Mouse (Mus musculus) bone marrow, adult 2 months (tissue): ENCODE results near the gene Cblc. TPM values are rescaled to one million over a fixed set of nuclear protein-coding genes. Genes with fewer than 3 reads are reported as not detected.

ENCODE experiments used
- H3K27ac ChIP-seq: fragments of 200-500 bp; 2 replicates; pipeline ENCODE4 v1.5.1; 2012; ENCODE audit warnings: low read depth, mild to moderate bottlenecking, control low read depth, inconsistent platforms, low read length; ENCODE audit not compliant: control insufficient read depth, poor library complexity, insufficient read depth
- H3K4me1 ChIP-seq: fragments of 200-500 bp; 2 replicates; pipeline ENCODE4 v1.6.1; 2011; ENCODE audit warnings: low read length; ENCODE audit not compliant: control insufficient read depth, insufficient read depth
- H3K4me3 ChIP-seq: fragments of 200-500 bp; replicated peaks from 2 replicates; pipeline ENCODE3; 2011; ENCODE audit warnings: mild to moderate bottlenecking, low read depth, low read length, control low read depth; ENCODE audit not compliant: control insufficient read depth
- CTCF ChIP-seq: fragments of 200-500 bp; IDR thresholded peaks from 2 replicates; pipeline ENCODE4 v1.5.1; 2011; ENCODE audit warnings: low read length, control low read depth; ENCODE audit not compliant: control insufficient read depth, insufficient read depth
- POLR2A ChIP-seq: fragments of 200-500 bp; IDR thresholded peaks from 2 replicates; pipeline ENCODE4 v1.6.1; 2011; ENCODE audit warnings: low read depth, mild to moderate bottlenecking, control low read depth, low read length, borderline replicate concordance; ENCODE audit not compliant: control insufficient read depth
- WGBS: fragments of 180-500 bp; shearing (Covaris S2); methylation state at CpG from one replicate; pipeline ENCODE4 v1.1.7; 2018; 5-methylcytosine and 5-hydroxymethylcytosine counted together
- polyA plus RNA-seq: library from polyadenylated mRNA; stranded (reverse); fragments of >200 nt; gene quantifications from 2 replicates; pipeline ENCODE4 v1.2.4, GENCODE M21; 2011; ENCODE audit warnings: low replicate concordance; ENCODE audit not compliant: missing spikeins, insufficient read depth, insufficient read length

Gene Cblc
- polyA plus RNA-seq, 1 experiment: not detected

- WGBS: 35% methylated on average over 6 of the region's 6 CpGs
- H3K27ac ChIP-seq: no peak overlapping the region
- H3K4me3 ChIP-seq: no peak overlapping the region
- TF ChIP-seq CTCF (no peak), POLR2A (no peak)
- H3K4me1 ChIP-seq: peaks cover 3% of the 10 kb centered on the region
These were observed 17.0 kb upstream of the Cblc start for GRCm38 (mm10) chr7:19813579-19814122.

GRCm38 (mm10) chr7:19813161-19813560 is 16.6 kb upstream of the Cblc start:
- H3K27ac ChIP-seq: no peak overlapping the region
- 75% methylated on average over 4 of the region's 4 CpGs for WGBS

GRCm38 (mm10) chr7:19811114-19811513 is 14.5 kb upstream of the Cblc start:
- WGBS: 81% methylated on average over 22 of the region's 22 CpGs
- TF ChIP-seq CTCF (no peak), POLR2A (no peak)

More at GRCm38 (mm10) chr7:19813161-19813560, 16.6 kb upstream of the Cblc start:
- no peak overlapping the region for H3K4me3 ChIP-seq
- TF ChIP-seq POLR2A (no peak), CTCF (no peak)
- H3K4me1 ChIP-seq: peaks cover 2% of the 10 kb centered on the region; the same call in 1 of the 2 replicates

GRCm38 (mm10) chr7:19809369-19809768 is 12.8 kb upstream of the Cblc start:
- peaks cover 4% of the 10 kb centered on the region for H3K4me1 ChIP-seq
- no peak overlapping the region for H3K4me3 ChIP-seq
- TF ChIP-seq CTCF (no peak), POLR2A (no peak)
- WGBS: 92% methylated on average over 27 of the region's 27 CpGs
- H3K27ac ChIP-seq: no peak overlapping the region

More at GRCm38 (mm10) chr7:19811114-19811513, 14.5 kb upstream of the Cblc start:
- H3K27ac ChIP-seq: no peak overlapping the region; the same call in 1 of the 2 replicates
- no peak overlapping the region for H3K4me3 ChIP-seq
- H3K4me1 ChIP-seq: peaks cover 4% of the 10 kb centered on the region

GRCm38 (mm10) chr7:19806356-19806969 is 9.9 kb upstream of the Cblc start:
- 80% methylated on average over 8 of the region's 8 CpGs for WGBS
- Histone ChIP-seq H3K27ac (peak overlapping the region; percentile 37; the same call in 1 of the 2 replicates), H3K4me1 (peaks cover 2% of the 10 kb centered on the region), H3K4me3 (no peak overlapping the region)
- TF ChIP-seq CTCF (no peak), POLR2A (no peak)

GRCm38 (mm10) chr7:19802995-19803394 is 6.4 kb upstream of the Cblc start:
- Histone ChIP-seq H3K4me3 (no peak overlapping the region), H3K4me1 (peaks cover 2% of the 10 kb centered on the region), H3K27ac (no peak overlapping the region)
- WGBS: 22% methylated on average over 7 of the region's 7 CpGs
- TF ChIP-seq CTCF: peak; percentile 95
- TF ChIP-seq POLR2A: no peak

GRCm38 (mm10) chr7:19800764-19801163 is 4.2 kb upstream of the Cblc start:
- Histone ChIP-seq H3K4me1 (no peaks in the 10 kb centered on the region), H3K27ac (no peak overlapping the region), H3K4me3 (no peak overlapping the region)
- TF ChIP-seq CTCF (peak; percentile 72), POLR2A (no peak)
- WGBS: 49% methylated on average over 2 of the region's 2 CpGs

- H3K4me1 ChIP-seq: no peaks in the 10 kb centered on the region; the same call in 1 of the 2 replicates
- H3K27ac ChIP-seq: no peak overlapping the region; the same call in 1 of the 2 replicates
- H3K4me3 ChIP-seq: no peak overlapping the region
- TF ChIP-seq POLR2A (no peak), CTCF (no peak)
- WGBS: 50% methylated on average over 18 of the region's 18 CpGs
These were observed 355 bp downstream of the Cblc start for GRCm38 (mm10) chr7:19796254-19796653.
